ENCODE assay signal across 9 mouse cellular contexts in genomic region chr6:84018906-84019550, GRCm38 (mm10). TPM values are rescaled to one million over a fixed set of nuclear protein-coding genes. Genes with fewer than 3 reads are reported as not detected.
DNase-seq lines count a peak whose midpoint lies in the region; ATAC-seq and TF ChIP-seq lines count a peak whose summit lies in the region.
"Had no signal": no experiment of that assay in that cellular context is flagged by ENCODE, and none has a peak within 500 bp of the region (broad histone marks: within the 10 kb centered on the region; RNA-seq: fewer than 3 reads in every experiment).

No protein-coding gene starts in this region.

- ATAC-seq in embryonic facial prominence, embryonic 13.5 days (ENCODE audit: insufficient number of reproducible peaks, insufficient read depth, low FRiP score, low TSS enrichment, low read depth) = peak; percentile 74; the same call in 1 of the 2 replicates
- peak; percentile 71; the same call in 1 of the 2 replicates for ATAC-seq in heart, embryonic 11.5 days (replicated peaks; ENCODE audit: insufficient number of reproducible peaks, low FRiP score, low TSS enrichment)
- ATAC-seq in kidney, embryonic 14.5 days (ENCODE audit: low FRiP score, low TSS enrichment) = peak; percentile 84
- peak; percentile 83 for ATAC-seq in lung, postnatal 0 days

- peak; percentile 46 to 54 for DNase-seq in cerebellum, postnatal 10 days
- DNase-seq in cerebellum, postnatal 4 days (ENCODE audit: low spot score in 2 of 2) = no peak
- peak; percentile 54 for DNase-seq in lung, postnatal 0 days (ENCODE audit: low spot score)
- peak; percentile 57 for DNase-seq in retina, postnatal 1 day
- no peak for DNase-seq in thymus, postnatal 10 days (ENCODE audit: low spot score in 2 of 2)

- TF ChIP-seq CTCF in lung, postnatal 0 days (IDR thresholded peaks at IDR 0.05) = peak; percentile 29

- peak overlapping the region; percentile 81 for H3K4me2 ChIP-seq in embryonic facial prominence, embryonic 13.5 days
- H3K4me2 ChIP-seq in heart, embryonic 11.5 days = peak overlapping the region; percentile 84
- peak overlapping the region; percentile 77 for H3K4me2 ChIP-seq in kidney, embryonic 14.5 days (replicated peaks; ENCODE audit: low read depth, low read length)
- H3K4me2 ChIP-seq in lung, postnatal 0 days (replicated peaks; ENCODE audit: low read depth, low read length) = peak overlapping the region; percentile 52

- 5% methylated on average over 28 of the region's 28 CpGs for WGBS in embryonic facial prominence, embryonic 13.5 days
- WGBS in heart, embryonic 11.5 days (ENCODE audit: insufficient replicate concordance) = 3% methylated on average over 28 of the region's 28 CpGs
- WGBS in kidney, embryonic 14.5 days = 3% methylated on average over 28 of the region's 28 CpGs
- 2% methylated on average over 28 of the region's 28 CpGs for WGBS in lung, postnatal 0 days

- peaks cover 15% of the 10 kb centered on the region for H3K4me1 ChIP-seq in embryonic facial prominence, embryonic 13.5 days
- H3K4me1 ChIP-seq in heart, embryonic 11.5 days (ENCODE audit: control insufficient read depth, insufficient read depth, low read length) = peaks cover 41% of the 10 kb centered on the region
- H3K4me1 ChIP-seq in kidney, embryonic 14.5 days (ENCODE audit: control insufficient read depth, insufficient read depth, low read length) = 0 out of 2 replicates have a peak, but pooled peaks cover 7% of the 10 kb centered on the region
- no peaks in the 10 kb centered on the region for H3K4me1 ChIP-seq in lung, postnatal 0 days (ENCODE audit: insufficient read depth, low read depth, low read length)

- H3K27ac ChIP-seq in embryonic facial prominence, embryonic 13.5 days = no peak overlapping the region
- H3K27ac ChIP-seq in heart, embryonic 11.5 days (ENCODE audit: low read depth, low read length) = no peak overlapping the region
- peak overlapping the region; percentile 12; the same call in 1 of the 2 replicates for H3K27ac ChIP-seq in kidney, embryonic 14.5 days (ENCODE audit: low read depth, low read length)
- H3K27ac ChIP-seq in lung, postnatal 0 days (ENCODE audit: low read length) = 0 out of 2 replicates have a peak overlapping the region, but pooled peaks have one; percentile 16

- peak overlapping the region; percentile 43 for H3K4me3 ChIP-seq in embryonic facial prominence, embryonic 13.5 days
- peak overlapping the region; percentile 41 for H3K4me3 ChIP-seq in heart, embryonic 11.5 days (ENCODE audit: low read depth, low read length)
- peak overlapping the region; percentile 41 for H3K4me3 ChIP-seq in kidney, embryonic 14.5 days (ENCODE audit: low read length)
- H3K4me3 ChIP-seq in lung, postnatal 0 days (ENCODE audit: low read depth, low read length) = peak overlapping the region; percentile 25
- H3K4me3 ChIP-seq: erythroblast, embryonic 14.5 days had no signal

- peaks cover 3% of the 10 kb centered on the region; the same call in 1 of the 2 replicates for H3K9me3 ChIP-seq in embryonic facial prominence, embryonic 13.5 days
- H3K9me3 ChIP-seq in heart, embryonic 11.5 days (replicated peaks; ENCODE audit: control insufficient read depth, low read length) = no peaks in the 10 kb centered on the region
- no peaks in the 10 kb centered on the region for H3K9me3 ChIP-seq in kidney, embryonic 14.5 days (ENCODE audit: control insufficient read depth, low read length)
- no peaks in the 10 kb centered on the region for H3K9me3 ChIP-seq in lung, postnatal 0 days (ENCODE audit: low read length)

- H3K9ac ChIP-seq in embryonic facial prominence, embryonic 13.5 days = peak overlapping the region; percentile 65
- H3K9ac ChIP-seq in heart, embryonic 11.5 days (ENCODE audit: low read depth, low read length) = peak overlapping the region; percentile 53
- peak overlapping the region; percentile 42 for H3K9ac ChIP-seq in kidney, embryonic 14.5 days (ENCODE audit: low read depth, low read length)
- peak overlapping the region; percentile 12; the same call in 1 of the 2 replicates for H3K9ac ChIP-seq in lung, postnatal 0 days (replicated peaks; ENCODE audit: low read depth)

- peaks cover 36% of the 10 kb centered on the region for H3K27me3 ChIP-seq in embryonic facial prominence, embryonic 13.5 days
- H3K27me3 ChIP-seq in heart, embryonic 11.5 days (ENCODE audit: control insufficient read depth, insufficient read depth, low read length) = no peaks in the 10 kb centered on the region
- H3K27me3 ChIP-seq in kidney, embryonic 14.5 days (ENCODE audit: control insufficient read depth, insufficient read depth, low read length) = peaks cover 7% of the 10 kb centered on the region; the same call in 1 of the 2 replicates
- H3K27me3 ChIP-seq in lung, postnatal 0 days (replicated peaks; ENCODE audit: insufficient read depth, low read length) = peaks cover 2% of the 10 kb centered on the region; the same call in 1 of the 2 replicates

- H3K36me3 ChIP-seq in embryonic facial prominence, embryonic 13.5 days = no peaks in the 10 kb centered on the region
- H3K36me3 ChIP-seq in heart, embryonic 11.5 days (ENCODE audit: control insufficient read depth, insufficient read depth, low read length) = no peaks in the 10 kb centered on the region
- no peaks in the 10 kb centered on the region for H3K36me3 ChIP-seq in kidney, embryonic 14.5 days (ENCODE audit: control insufficient read depth, insufficient read depth, low read length)
- no peaks in the 10 kb centered on the region for H3K36me3 ChIP-seq in lung, postnatal 0 days (ENCODE audit: insufficient read depth, low read length)

- TF ChIP-seq EP300 in lung, postnatal 0 days (IDR thresholded peaks at IDR 0.05) = no peak

RNA-seq across cellular contexts. Expression of gene Dysf, which starts 10.6 kb away (rescaled TPM):
- polyA plus RNA-seq in embryonic facial prominence, embryonic 13.5 days (2015; fragmentation: Nextera tagmentation; extraction: Ambion mirVana) = 8.7 and 10.8 TPM in 2 replicates
- polyA plus RNA-seq in heart, embryonic 11.5 days (2014; fragmentation: Nextera tagmentation; extraction: Ambion mirVana) = 11.6 and 16.2 TPM in 2 replicates
- polyA plus RNA-seq in kidney, embryonic 14.5 days (2014; fragmentation: Nextera tagmentation; extraction: Ambion mirVana) = 12.4 and 17.3 TPM in 2 replicates
- polyA plus RNA-seq in lung, postnatal 0 days (2015; fragmentation: Nextera tagmentation; extraction: Ambion mirVana) = 6.3 and 6.6 TPM in 2 replicates

Comparison
In these comparisons a context has a peak if more than half of its experiments do, and no peak if none do; other contexts are left out.
1. DNase-seq: peak in cerebellum, postnatal 10 days (2 of 2), lung, postnatal 0 days (single experiment) and retina, postnatal 1 day (single experiment); none in cerebellum, postnatal 4 days (0 of 2) and thymus, postnatal 10 days (0 of 2).
2. H3K27ac ChIP-seq: peak in kidney, embryonic 14.5 days (single experiment) and lung, postnatal 0 days (single experiment); none in embryonic facial prominence, embryonic 13.5 days (single experiment) and heart, embryonic 11.5 days (single experiment).
3. H3K9ac ChIP-seq: peak in every context shown above with its lines; median percentile 65 in embryonic facial prominence, embryonic 13.5 days; 53 in heart, embryonic 11.5 days; 42 in kidney, embryonic 14.5 days; 12 in lung, postnatal 0 days.
4. Peak in every context shown above with its lines, with median percentiles within 50 percentile points of each other: ATAC-seq, H3K4me2 ChIP-seq and H3K4me3 ChIP-seq.